Mouse (Mus musculus): ENCODE data around the gene Fignl1.

- TF ChIP-seq TAL1 (IDR thresholded peaks at IDR 0.05; ENCODE audit: low read length) (no peak), GATA1 (IDR thresholded peaks at IDR 0.05; ENCODE audit: low read length) (no peak)
Observed at GRCm38 (mm10) chr11:11744222-11744621, 64.5 kb downstream of the Fignl1 start.

All from erythroblast, embryonic 14.5 days (primary cell).